Mouse (Mus musculus) liver, postnatal 0 days (tissue): ENCODE data around the gene Pdzph1. TPM values are rescaled to one million over a fixed set of nuclear protein-coding genes. Genes with fewer than 3 reads are reported as not detected.

Experiments
- ATAC-seq: fragments of 200-750 bp; cut with Nextera tagmentation; 2 replicates; pipeline ENCODE4 v1.8.0; 2017; ENCODE audit warnings: mild to moderate bottlenecking, moderate library complexity
- DNase-seq: peaks from one replicate; pipeline ENCODE4 v3.0.0-alpha.2; 2016
- H3K27ac ChIP-seq: fragments of 300-500 bp; sonication (generic); 2 replicates; pipeline ENCODE4 v1.5.1; 2014; ENCODE audit warnings: antibody characterized with exemption, moderate library complexity, mild to moderate bottlenecking, low read depth
- H3K27me3 ChIP-seq: fragments of 300-500 bp; sonication (generic); 2 replicates; pipeline ENCODE4 v1.6.1; 2014; ENCODE audit warnings: low read length, control low read depth, mixed read lengths; ENCODE audit not compliant: insufficient read depth
- H3K36me3 ChIP-seq: fragments of 300-500 bp; sonication (generic); replicated peaks from 2 replicates; pipeline ENCODE4 v1.6.1; 2014; ENCODE audit warnings: mild to moderate bottlenecking, control low read depth, low read length, moderate library complexity, mixed read lengths; ENCODE audit not compliant: insufficient read depth
- H3K4me1 ChIP-seq: fragments of 300-500 bp; sonication (generic); 2 replicates; pipeline ENCODE4 v1.6.1; 2014; ENCODE audit warnings: antibody characterized with exemption, mild to moderate bottlenecking, control low read depth; ENCODE audit not compliant: insufficient read depth
- H3K4me2 ChIP-seq: fragments of 300-500 bp; sonication (generic); 2 replicates; pipeline ENCODE4 v1.6.1; 2014; ENCODE audit warnings: low read depth, mild to moderate bottlenecking, low read length, moderate library complexity, mixed read lengths
- H3K4me3 ChIP-seq: fragments of 300-500 bp; sonication (generic); 2 replicates; pipeline ENCODE4 v1.5.1; 2014; ENCODE audit warnings: low read depth, low read length
- H3K9ac ChIP-seq: fragments of 300-500 bp; sonication (generic); replicated peaks from 2 replicates; pipeline ENCODE4 v1.6.1; 2014; ENCODE audit warnings: mild to moderate bottlenecking, moderate library complexity
- H3K9me3 ChIP-seq: fragments of 300-500 bp; sonication (generic); 2 replicates; pipeline ENCODE4 v1.6.1; 2016; ENCODE audit warnings: mild to moderate bottlenecking, control low read depth, low read length, mixed read lengths
- CTCF ChIP-seq: sonication (generic); IDR thresholded peaks from 2 replicates; pipeline ENCODE4 v1.5.1; 2016; ENCODE audit warnings: antibody characterized with exemption, low read depth
- EP300 ChIP-seq: IDR thresholded peaks from 2 replicates; pipeline ENCODE4 v1.6.1; 2016; ENCODE audit warnings: antibody characterized with exemption, low read depth, mild to moderate bottlenecking
- WGBS: fragments of 180-500 bp; shearing (Covaris S2); extraction: QIAGEN DNeasy Blood & Tissue Kit; methylation state at CpG from one replicate; pipeline ENCODE4 v1.1.7; 2014; ENCODE audit not compliant: insufficient replicate concordance; 5-methylcytosine and 5-hydroxymethylcytosine counted together
- polyA plus RNA-seq: library from polyadenylated mRNA; unstranded; fragments of >200 nt; fragmentation: Nextera tagmentation; extraction: Ambion mirVana; gene quantifications from 2 replicates; pipeline ENCODE4 v1.2.1, GENCODE M21; 2015

Gene Pdzph1
- polyA plus RNA-seq, 1 experiment from 2014 or later = not detected

GRCm38 (mm10) chr17:58923901-58924476 is 67.2 kb downstream of the Pdzph1 start:
- no peak overlapping the region for H3K4me3 ChIP-seq
- DNase-seq = no peak
- no peak overlapping the region for H3K4me2 ChIP-seq
- ATAC-seq = no peak
- no peaks in the 10 kb centered on the region for H3K27me3 ChIP-seq
- no peak overlapping the region for H3K9ac ChIP-seq
- no peaks in the 10 kb centered on the region for H3K36me3 ChIP-seq
- TF ChIP-seq EP300 (no peak), CTCF (no peak)
- H3K27ac ChIP-seq = no peak overlapping the region
- H3K9me3 ChIP-seq = no peaks in the 10 kb centered on the region
- 0 out of 2 replicates have a peak, but pooled peaks cover 2% of the 10 kb centered on the region for H3K4me1 ChIP-seq
- 46% methylated on average over 11 of the region's 11 CpGs for WGBS

DNA sequence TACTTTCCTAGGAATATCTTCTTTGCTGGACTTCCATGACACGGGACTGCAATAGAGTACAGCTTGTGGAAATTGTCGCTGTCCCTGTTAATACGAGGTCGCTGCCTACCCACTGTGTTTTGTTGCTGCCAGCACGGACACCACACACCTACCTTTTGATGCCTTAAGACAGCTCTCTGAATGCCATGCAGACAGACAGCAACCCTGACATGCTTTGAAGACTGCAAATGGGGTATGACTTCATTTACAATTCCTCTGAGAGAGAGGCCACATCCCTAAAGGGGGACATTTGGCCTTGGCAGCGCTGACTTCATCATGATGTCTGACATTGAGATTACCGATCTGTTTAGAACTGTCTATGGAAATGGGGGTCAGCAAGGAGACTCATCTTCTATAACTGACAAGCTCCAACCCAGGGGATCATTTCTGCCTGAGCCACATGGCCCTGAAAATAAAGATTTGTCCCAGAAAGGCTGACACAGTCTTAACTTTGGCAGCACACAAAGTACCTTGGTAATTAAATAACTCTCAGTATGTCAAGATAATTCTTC is 67.8 kb downstream of the Pdzph1 start:
- Histone ChIP-seq H3K27ac (no peak overlapping the region), H3K4me1 (0 out of 2 replicates have a peak, but pooled peaks cover 2% of the 10 kb centered on the region), H3K4me2 (no peak overlapping the region), H3K27me3 (no peaks in the 10 kb centered on the region), H3K36me3 (no peaks in the 10 kb centered on the region), H3K4me3 (no peak overlapping the region), H3K9me3 (no peaks in the 10 kb centered on the region), H3K9ac (no peak overlapping the region)
- 74% methylated on average over 7 of the region's 7 CpGs for WGBS
- no peak for ATAC-seq
- no peak for DNase-seq
- TF ChIP-seq CTCF (no peak), EP300 (no peak)

DNA sequence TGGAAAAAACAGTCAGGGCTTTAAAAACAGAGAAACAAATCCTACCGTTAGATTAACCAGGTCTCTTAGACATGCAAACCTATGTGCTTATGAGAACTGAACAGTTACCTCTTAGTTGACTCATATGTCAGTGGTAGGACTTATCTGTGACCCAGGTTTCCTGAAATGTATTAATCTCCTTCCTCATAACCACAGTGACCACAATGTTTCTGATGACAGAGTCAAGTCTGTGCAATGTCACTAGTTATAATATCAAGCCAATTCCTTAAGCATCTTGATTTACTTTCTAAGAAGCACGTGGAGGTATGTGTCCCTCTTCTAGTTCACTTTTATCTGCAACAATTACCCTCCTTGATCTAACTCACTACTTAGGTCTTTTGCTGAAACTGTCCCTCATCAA is 68.4 kb downstream of the Pdzph1 start:
- H3K4me2 ChIP-seq = no peak overlapping the region
- no peak overlapping the region for H3K9ac ChIP-seq
- peak; percentile 22; the same call in 1 of the 2 replicates for ATAC-seq
- no peaks in the 10 kb centered on the region for H3K9me3 ChIP-seq
- peak; percentile 82 for TF ChIP-seq EP300
- no peak for TF ChIP-seq CTCF
- H3K4me3 ChIP-seq = no peak overlapping the region
- no peaks in the 10 kb centered on the region for H3K27me3 ChIP-seq
- H3K27ac ChIP-seq = no peak overlapping the region
- DNase-seq = no peak
- 28% methylated on average over 2 of the region's 2 CpGs for WGBS
- H3K4me1 ChIP-seq = 0 out of 2 replicates have a peak, but pooled peaks cover 2% of the 10 kb centered on the region
- no peaks in the 10 kb centered on the region for H3K36me3 ChIP-seq

DNA sequence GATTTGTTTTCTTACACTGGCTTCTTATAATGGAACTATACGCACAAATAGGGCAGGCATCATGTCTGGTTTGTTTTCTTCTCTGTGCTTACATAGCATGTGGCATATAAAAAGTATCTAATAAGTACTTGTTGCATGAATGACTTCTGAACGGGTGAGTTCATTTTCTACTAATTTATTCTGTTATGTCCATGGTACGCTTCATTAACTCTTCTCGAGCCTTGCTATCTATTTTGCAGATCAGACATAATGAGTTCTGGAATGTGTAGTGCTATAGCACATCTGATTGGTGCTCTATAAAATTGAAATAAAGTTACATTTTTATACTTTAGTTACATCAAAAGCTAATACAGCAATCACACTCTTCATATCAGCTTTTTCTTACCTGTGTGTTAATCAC is 71.2 kb downstream of the Pdzph1 start:
- Histone ChIP-seq H3K9ac (no peak overlapping the region), H3K4me3 (no peak overlapping the region), H3K36me3 (no peaks in the 10 kb centered on the region), H3K4me2 (no peak overlapping the region), H3K4me1 (0 out of 2 replicates have a peak, but pooled peaks cover 2% of the 10 kb centered on the region), H3K27ac (no peak overlapping the region), H3K9me3 (no peaks in the 10 kb centered on the region), H3K27me3 (no peaks in the 10 kb centered on the region)
- TF ChIP-seq CTCF = no peak
- no peak for TF ChIP-seq EP300
- 73% methylated on average over 4 of the region's 4 CpGs for WGBS
- no peak for DNase-seq
- no peak for ATAC-seq

DNA sequence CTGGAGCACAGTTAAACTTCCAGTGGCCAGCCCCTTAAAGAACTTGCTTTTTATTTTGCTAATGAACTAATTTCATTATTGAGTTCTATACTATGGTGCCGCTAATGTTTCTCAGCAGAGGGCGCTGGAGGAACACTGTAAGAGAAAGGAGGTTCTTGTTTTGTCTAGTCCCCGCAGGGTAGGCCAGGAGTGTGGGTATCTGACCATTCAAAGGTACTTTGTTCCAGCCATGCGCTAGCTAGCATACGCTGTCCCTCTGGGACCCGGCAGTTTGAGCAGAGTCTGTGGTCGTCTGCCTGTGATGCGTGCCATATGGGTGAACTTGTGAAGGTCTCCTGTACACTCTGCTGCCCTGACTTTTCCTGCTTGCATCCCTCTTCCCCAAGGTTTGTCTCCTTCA is 72.1 kb downstream of the Pdzph1 start:
- TF ChIP-seq EP300 (no peak), CTCF (peak; percentile 58)
- Histone ChIP-seq H3K9ac (no peak overlapping the region), H3K4me3 (no peak overlapping the region), H3K4me2 (no peak overlapping the region), H3K4me1 (0 out of 2 replicates have a peak, but pooled peaks cover 2% of the 10 kb centered on the region), H3K9me3 (no peaks in the 10 kb centered on the region), H3K36me3 (no peaks in the 10 kb centered on the region), H3K27me3 (no peaks in the 10 kb centered on the region), H3K27ac (no peak overlapping the region)
- DNase-seq (peak; percentile 39), ATAC-seq (peak; percentile 40; the same call in 1 of the 2 replicates)
- WGBS = 11% methylated on average over 8 of the region's 8 CpGs

- H3K36me3 ChIP-seq = no peaks in the 10 kb centered on the region
- no peaks in the 10 kb centered on the region for H3K27me3 ChIP-seq
- no peak overlapping the region for H3K4me2 ChIP-seq
- ATAC-seq (no peak), DNase-seq (no peak)
- no peak overlapping the region for H3K4me3 ChIP-seq
- 70% methylated on average over 3 of the region's 3 CpGs for WGBS
- H3K9me3 ChIP-seq = no peaks in the 10 kb centered on the region
- H3K4me1 ChIP-seq = 0 out of 2 replicates have a peak, but pooled peaks cover 2% of the 10 kb centered on the region
- no peak overlapping the region for H3K9ac ChIP-seq
- no peak for TF ChIP-seq CTCF
- no peak for TF ChIP-seq EP300
- H3K27ac ChIP-seq = no peak overlapping the region
Observed at GRCm38 (mm10) chr17:58918539-58918938, 72.6 kb downstream of the Pdzph1 start.
